ENCODE assay signal across 18 mouse cellular contexts in the genomic region with DNA sequence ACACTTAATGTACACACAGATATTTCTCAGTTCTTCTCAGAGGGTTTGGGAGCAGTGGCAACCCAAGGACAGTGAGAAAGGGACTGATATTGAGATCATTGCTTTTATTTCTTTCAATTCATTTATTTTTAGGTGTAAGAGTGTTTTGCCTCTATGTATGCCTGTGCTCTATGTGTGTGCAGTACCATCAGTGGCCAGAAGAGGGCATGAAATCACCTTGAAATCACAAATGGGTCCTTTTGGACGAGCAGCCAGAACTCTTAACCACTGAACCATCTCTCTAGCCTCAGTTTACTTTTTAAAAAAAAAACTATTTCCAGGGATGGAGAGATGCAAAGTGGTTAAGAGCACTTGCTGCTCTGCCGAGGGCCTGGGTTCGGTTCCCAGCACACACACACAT. TPM values are rescaled to one million over a fixed set of nuclear protein-coding genes. Genes with fewer than 3 reads are reported as not detected.
DNase-seq lines count a peak whose midpoint lies in the region; ATAC-seq and TF ChIP-seq lines count a peak whose summit lies in the region.
"Had no signal": no experiment of that assay in that cellular context is flagged by ENCODE, and none has a peak within 500 bp of the region (broad histone marks: within the 10 kb centered on the region; RNA-seq: fewer than 3 reads in every experiment).

No protein-coding gene starts in this region.

- H3K27me3 ChIP-seq in liver, embryonic 14.5 days (ENCODE audit: control insufficient read depth, insufficient read depth, low read length), result no peaks in the 10 kb centered on the region
- no peaks in the 10 kb centered on the region for H3K27me3 ChIP-seq in liver, embryonic 11.5 days (replicated peaks; ENCODE audit: control insufficient read depth, insufficient read depth, low read length)
- H3K27me3 ChIP-seq: liver, embryonic 13.5 days; neural tube, embryonic 13.5 days had no signal

- 76% methylated on average over 3 of the region's 3 CpGs for WGBS in liver, embryonic 14.5 days (ENCODE audit: insufficient replicate concordance)
- 89% methylated on average over 3 of the region's 3 CpGs for WGBS in liver, embryonic 11.5 days

- intact Hi-C loops in gastrocnemius, adult 2 months (cut with DNase I), result no loop called here

- peaks cover 2% of the 10 kb centered on the region; the same call in 1 of the 2 replicates for H3K9me3 ChIP-seq in liver, embryonic 14.5 days (ENCODE audit: control insufficient read depth, low read length)
- peaks cover 2% of the 10 kb centered on the region; the same call in 1 of the 2 replicates for H3K9me3 ChIP-seq in liver, embryonic 11.5 days (ENCODE audit: control insufficient read depth, low read length)
- H3K9me3 ChIP-seq: heart, embryonic 10.5 days had no signal

- H3K4me1 ChIP-seq in liver, embryonic 14.5 days (replicated peaks; ENCODE audit: control insufficient read depth in 2 of 2, insufficient read depth in 2 of 2, low read length in 1 of 2), result peaks cover 0 to 7% of the 10 kb centered on the region in 2 experiments; a peak in 3 of 4 replicates
- H3K4me1 ChIP-seq in liver, embryonic 11.5 days (replicated peaks; ENCODE audit: control insufficient read depth, insufficient read depth, low read length), result peaks cover 9% of the 10 kb centered on the region

- TF ChIP-seq CTCF in gastrocnemius, adult 2 months (IDR thresholded peaks at IDR 0.05), result peak; percentile 29
- peak; percentile 59 for TF ChIP-seq CTCF in liver, embryonic 14.5 days (IDR thresholded peaks at IDR 0.05; ENCODE audit: low read depth)

- no peak overlapping the region for H3K4me2 ChIP-seq in liver, embryonic 14.5 days (ENCODE audit: low read depth)
- H3K4me2 ChIP-seq in liver, embryonic 11.5 days, result no peak overlapping the region
- H3K4me2 ChIP-seq: liver, embryonic 13.5 days; neural tube, embryonic 13.5 days had no signal

- no peak for DNase-seq in gastrocnemius, adult 2 months
- DNase-seq in gastrocnemius, postnatal 4 days (ENCODE audit: low spot score in 2 of 2), result no peak
- DNase-seq in liver, embryonic 14.5 days (ENCODE audit: low read depth in 3 of 3, low spot score in 3 of 3), result no peak
- no peak for DNase-seq in liver, embryonic 11.5 days (ENCODE audit: low spot score)
- peak; percentile 75 for DNase-seq in ES-CJ7 (ENCODE audit: low read depth, low spot score)
- peak; percentile 14 for DNase-seq in forelimb bud, embryonic 11.5 days (ENCODE audit: low read depth, low spot score)
- DNase-seq in spleen, postnatal 36 days (ENCODE audit: low spot score in 2 of 2), result no peak
- DNase-seq in layer of hippocampus, adult 9-10 months (ENCODE audit: low spot score), result no peak
- DNase-seq: adrenal gland, postnatal 14 days; kidney, adult 11 months; kidney, postnatal 36 days; liver, embryonic 13.5 days; midbrain, embryonic 14.5 days; spleen, adult 18-20 months; thymus, adult 2 months had no signal

- H3K4me3 ChIP-seq in gastrocnemius, adult 2 months, result no peak overlapping the region
- no peak overlapping the region for H3K4me3 ChIP-seq in liver, embryonic 14.5 days (ENCODE audit: insufficient read depth in 1 of 2, low read depth in 2 of 2, low read length in 2 of 2)
- H3K4me3 ChIP-seq in liver, embryonic 11.5 days (ENCODE audit: low read depth, low read length), result no peak overlapping the region
- H3K4me3 ChIP-seq: heart, embryonic 10.5 days; liver, embryonic 13.5 days; neural tube, embryonic 13.5 days had no signal

- H3K36me3 ChIP-seq in liver, embryonic 14.5 days (replicated peaks; ENCODE audit: control insufficient read depth, insufficient read depth, low read depth), result no peaks in the 10 kb centered on the region
- H3K36me3 ChIP-seq in liver, embryonic 11.5 days (ENCODE audit: control insufficient read depth, insufficient read depth, low read length), result no peaks in the 10 kb centered on the region
- H3K36me3 ChIP-seq: heart, embryonic 10.5 days; liver, embryonic 13.5 days; neural tube, embryonic 13.5 days had no signal

- no peak for TF ChIP-seq EP300 in liver, embryonic 14.5 days (IDR thresholded peaks at IDR 0.05; ENCODE audit: low read depth)

- no peak overlapping the region for H3K27ac ChIP-seq in gastrocnemius, adult 2 months
- H3K27ac ChIP-seq in liver, embryonic 14.5 days, result no peak overlapping the region
- H3K27ac ChIP-seq in liver, embryonic 11.5 days (ENCODE audit: low read depth, low read length), result no peak overlapping the region
- H3K27ac ChIP-seq: heart, embryonic 10.5 days; liver, embryonic 13.5 days; macrophage; neural tube, embryonic 13.5 days had no signal

- H3K9ac ChIP-seq in liver, embryonic 14.5 days (replicated peaks), result no peak overlapping the region
- H3K9ac ChIP-seq in liver, embryonic 11.5 days (ENCODE audit: low read depth, low read length), result no peak overlapping the region
- H3K9ac ChIP-seq: liver, embryonic 13.5 days; neural tube, embryonic 13.5 days had no signal

- ATAC-seq in liver, embryonic 14.5 days (ENCODE audit: insufficient read depth), result no peak
- no peak for ATAC-seq in liver, embryonic 11.5 days (replicated peaks; ENCODE audit: low FRiP score)

RNA-seq across cellular contexts. Expression of a gene that starts 56.0 kb away (rescaled TPM):
- 100 to 1,000 TPM in 1 of 2 experiments, 10 to 100 TPM in 1; 93.8 to 118 TPM for total RNA-seq in gastrocnemius, adult 2 months (2021)
- total RNA-seq in gastrocnemius, postnatal 4 days (2021), result 100 to 1,000 TPM; 219 to 249 TPM
- polyA plus RNA-seq in liver, embryonic 14.5 days (2012; rRNA removed), result 176 and 281 TPM in 2 replicates
- 162 and 189 TPM in 2 replicates for polyA plus RNA-seq in liver, embryonic 14.5 days (2014; fragmentation: Nextera tagmentation; extraction: Ambion mirVana)
- polyA plus RNA-seq in liver, embryonic 11.5 days (2014; fragmentation: Nextera tagmentation; extraction: Ambion mirVana), result 423 and 425 TPM in 2 replicates

Comparison
In these comparisons a context has a peak if more than half of its experiments do, and no peak if none do; other contexts are left out.
1. DNase-seq: peak in ES-CJ7 (single experiment) and forelimb bud, embryonic 11.5 days (single experiment); none in gastrocnemius, adult 2 months (single experiment), gastrocnemius, postnatal 4 days (0 of 2), liver, embryonic 14.5 days (0 of 3), liver, embryonic 11.5 days (single experiment), spleen, postnatal 36 days (0 of 2) and layer of hippocampus, adult 9-10 months (single experiment).